Mouse (Mus musculus): ENCODE data around the gene Arhgap45.

- TF ChIP-seq CTCF (conservative IDR thresholded peaks at IDR 0.05; ENCODE audit: low read length) (no peak), POU5F1 (IDR thresholded peaks at IDR 0.05; ENCODE audit: borderline replicate concordance, low read length) (no peak), NANOG (IDR thresholded peaks at IDR 0.05; ENCODE audit: borderline replicate concordance, low read length) (no peak)
Observed at GRCm38 (mm10) chr10:79976722-79977107, 39.7 kb upstream of the Arhgap45 start.
